Mouse (Mus musculus): Measurements from ENCODE around the gene Gfra4. TPM values are rescaled to one million over a fixed set of nuclear protein-coding genes. Genes with fewer than 3 reads are reported as not detected.

Gfra4 gene
- 68.5 TPM for polyA plus RNA-seq (2015; fragmentation: Illumina TruSeq; extraction: RNeasy Lipid Tissue Mini Kit (QIAGEN cat#74804); ENCODE audit: low read depth, low replicate concordance)

GRCm38 (mm10) chr2:131042988-131043387 lies at the start of gene Gfra4:
Gfra4 (minus strand) TSS chr2:131043088.

GRCm38 (mm10) chr2:131086667-131087390 lies 43.9 kb upstream of the Gfra4 start, which contains the start of gene Siglec1:
Siglec1 (minus strand) TSS chr2:131086765.

GRCm38 (mm10) chr2:131063404-131063864 lies 20.5 kb upstream of the Gfra4 start, which contains the start of gene Adam33:
Adam33 (minus strand) TSS chr2:131063814.

Other genes with a start within 250 kb of the Gfra4 start
- gene 4930402H24Rik, start 136.7 kb downstream of the Gfra4 start, polyA plus RNA-seq (2015; fragmentation: Illumina TruSeq; extraction: RNeasy Lipid Tissue Mini Kit (QIAGEN cat#74804); ENCODE audit: low read depth, low replicate concordance): 55.6 TPM
- 62.9 TPM for gene Atrn, start 136.6 kb downstream of the Gfra4 start, polyA plus RNA-seq (2015; fragmentation: Illumina TruSeq; extraction: RNeasy Lipid Tissue Mini Kit (QIAGEN cat#74804); ENCODE audit: low read depth, low replicate concordance)
- 4.2 TPM for gene Adam33, start 20.7 kb upstream of the Gfra4 start, polyA plus RNA-seq (2015; fragmentation: Illumina TruSeq; extraction: RNeasy Lipid Tissue Mini Kit (QIAGEN cat#74804); ENCODE audit: low read depth, low replicate concordance)
- 0.10 TPM for gene Siglec1, start 43.7 kb upstream of the Gfra4 start, polyA plus RNA-seq (2015; fragmentation: Illumina TruSeq; extraction: RNeasy Lipid Tissue Mini Kit (QIAGEN cat#74804); ENCODE audit: low read depth, low replicate concordance)
- gene Hspa12b, start 84.2 kb upstream of the Gfra4 start, polyA plus RNA-seq (2015; fragmentation: Illumina TruSeq; extraction: RNeasy Lipid Tissue Mini Kit (QIAGEN cat#74804); ENCODE audit: low read depth, low replicate concordance): 5.9 TPM
- not detected for gene Gm11037, start 90.4 kb upstream of the Gfra4 start, polyA plus RNA-seq (2015; fragmentation: Illumina TruSeq; extraction: RNeasy Lipid Tissue Mini Kit (QIAGEN cat#74804); ENCODE audit: low read depth, low replicate concordance)
- gene 1700037H04Rik, start 117.0 kb upstream of the Gfra4 start, polyA plus RNA-seq (2015; fragmentation: Illumina TruSeq; extraction: RNeasy Lipid Tissue Mini Kit (QIAGEN cat#74804); ENCODE audit: low read depth, low replicate concordance): 74.8 TPM
- gene Cenpb, start 137.0 kb upstream of the Gfra4 start, polyA plus RNA-seq (2015; fragmentation: Illumina TruSeq; extraction: RNeasy Lipid Tissue Mini Kit (QIAGEN cat#74804); ENCODE audit: low read depth, low replicate concordance): 72.3 TPM
- 14.3 TPM for gene Cdc25b, start 143.9 kb upstream of the Gfra4 start, polyA plus RNA-seq (2015; fragmentation: Illumina TruSeq; extraction: RNeasy Lipid Tissue Mini Kit (QIAGEN cat#74804); ENCODE audit: low read depth, low replicate concordance)
- gene Spef1, start 144.2 kb upstream of the Gfra4 start, polyA plus RNA-seq (2015; fragmentation: Illumina TruSeq; extraction: RNeasy Lipid Tissue Mini Kit (QIAGEN cat#74804); ENCODE audit: low read depth, low replicate concordance): 7.2 TPM
- gene Ap5s1, start 164.0 kb upstream of the Gfra4 start, polyA plus RNA-seq (2015; fragmentation: Illumina TruSeq; extraction: RNeasy Lipid Tissue Mini Kit (QIAGEN cat#74804); ENCODE audit: low read depth, low replicate concordance): 27.3 TPM
- 7.1 TPM for gene Mavs, start 191.0 kb upstream of the Gfra4 start, polyA plus RNA-seq (2015; fragmentation: Illumina TruSeq; extraction: RNeasy Lipid Tissue Mini Kit (QIAGEN cat#74804); ENCODE audit: low read depth, low replicate concordance)
- 44.0 TPM for gene Pank2, start 219.4 kb upstream of the Gfra4 start, polyA plus RNA-seq (2015; fragmentation: Illumina TruSeq; extraction: RNeasy Lipid Tissue Mini Kit (QIAGEN cat#74804); ENCODE audit: low read depth, low replicate concordance)